Mouse (Mus musculus): ENCODE data around the gene Cnih2. TPM values are rescaled to one million over a fixed set of nuclear protein-coding genes. Genes with fewer than 3 reads are reported as not detected.

The Cnih2 gene
- polyA plus RNA-seq (2014; fragmentation: Nextera tagmentation; extraction: Ambion mirVana): 22.3 and 22.9 TPM in 2 replicates

DNA sequence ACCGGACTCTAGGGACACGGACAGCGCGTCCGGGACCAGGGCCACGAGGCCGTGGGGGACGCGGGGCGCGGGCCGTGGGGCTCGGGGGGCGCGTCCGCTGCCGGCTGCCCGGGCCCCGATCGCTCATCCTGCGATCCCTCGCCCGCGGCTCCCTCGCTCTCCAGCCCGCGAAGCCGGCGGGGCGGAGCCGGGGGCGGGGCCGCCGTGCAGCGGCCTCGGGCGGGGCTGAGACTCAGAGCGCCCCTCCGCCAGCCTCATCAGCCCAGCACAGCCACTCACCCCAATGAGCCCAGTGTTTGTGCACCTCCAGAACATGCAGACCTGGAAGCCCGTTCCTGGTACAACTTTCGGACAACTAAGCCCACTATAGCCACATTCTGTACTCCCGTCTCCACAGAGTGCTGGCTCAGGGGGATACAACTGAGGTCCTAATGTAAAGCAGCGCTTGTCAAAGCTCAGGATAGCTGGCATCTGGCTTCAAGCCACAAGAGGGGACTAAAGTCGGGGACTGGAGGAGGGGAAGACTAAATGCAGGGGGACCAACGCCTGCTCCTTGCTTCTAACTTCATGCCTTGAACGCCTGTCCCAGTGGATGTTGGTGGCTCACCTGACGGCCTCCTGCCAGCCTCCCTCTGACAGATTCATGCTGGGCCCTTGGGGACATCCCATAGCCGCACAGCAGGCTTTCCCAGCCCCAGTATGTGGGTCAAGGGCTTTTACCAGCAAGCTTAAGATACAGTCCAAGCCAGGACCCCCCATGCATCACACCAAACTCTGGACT, at the start of gene Cnih2:
Gene Cnih2 (minus strand): TSS at position 159 of the 781 bp plus-strand sequence.
- H3K4me1 ChIP-seq (replicated peaks; ENCODE audit: control insufficient read depth, insufficient read depth, low read length): peaks cover 17% of the 10 kb centered on the region
- peak within 1 kb of the TSS; percentile 100 for H3K4me2 ChIP-seq (ENCODE audit: low read length)
- DNase-seq (ENCODE audit: low spot score): peak; percentile 73
- H3K27me3 ChIP-seq (replicated peaks; ENCODE audit: control insufficient read depth, insufficient read depth, low read length): no peaks in the 10 kb centered on the region
- H3K36me3 ChIP-seq (ENCODE audit: control insufficient read depth, insufficient read depth, low read length): peaks cover 45% of the 10 kb centered on the region
- ATAC-seq (replicated peaks; ENCODE audit: low FRiP score, low TSS enrichment, low read depth): peak; percentile 71
- peak within 1 kb of the TSS; percentile 68 for H3K9ac ChIP-seq (ENCODE audit: low read length)
- peak within 1 kb of the TSS; percentile 16; the same call in 1 of the 2 replicates for H3K27ac ChIP-seq (ENCODE audit: low read depth)
- no peaks in the 10 kb centered on the region for H3K9me3 ChIP-seq (ENCODE audit: control insufficient read depth, low read length)
- WGBS: 4% methylated on average over 37 of the region's 48 CpGs
- peak within 1 kb of the TSS; percentile 53 for H3K4me3 ChIP-seq (ENCODE audit: low read depth, low read length)

DNA sequence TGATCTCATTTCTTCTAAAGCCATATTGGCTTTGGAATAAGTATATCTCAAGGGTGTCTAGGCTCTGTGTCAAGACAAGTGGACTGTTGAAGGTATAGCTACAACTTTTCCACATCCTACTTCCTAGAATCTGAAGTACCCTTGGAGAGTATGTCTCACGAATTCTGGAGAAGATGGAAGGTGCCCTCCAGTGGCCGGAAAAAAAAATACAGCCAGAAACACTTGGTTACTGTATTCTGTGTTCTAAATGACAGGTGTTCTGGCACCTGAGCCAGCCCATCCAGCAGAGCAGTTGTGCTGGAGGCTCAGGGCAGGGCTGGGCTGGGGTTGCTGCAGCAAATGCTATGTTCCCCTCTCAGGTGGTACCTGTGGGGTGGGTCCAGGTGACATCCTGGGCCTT, 41.3 kb upstream of the Cnih2 start:
- Histone ChIP-seq H3K9me3 (ENCODE audit: control insufficient read depth, low read length) (no peaks in the 10 kb centered on the region), H3K36me3 (ENCODE audit: control insufficient read depth, insufficient read depth, low read length) (peaks cover 50% of the 10 kb centered on the region), H3K4me3 (ENCODE audit: low read depth, low read length) (no peak overlapping the region), H3K27me3 (replicated peaks; ENCODE audit: control insufficient read depth, insufficient read depth, low read length) (no peaks in the 10 kb centered on the region), H3K9ac (ENCODE audit: low read length) (no peak overlapping the region), H3K4me2 (ENCODE audit: low read length) (no peak overlapping the region), H3K27ac (ENCODE audit: low read depth) (no peak overlapping the region), H3K4me1 (replicated peaks; ENCODE audit: control insufficient read depth, insufficient read depth, low read length) (no peaks in the 10 kb centered on the region)
- DNase-seq (ENCODE audit: low spot score): peak; percentile 80
- WGBS: 2% methylated on average over 2 of the region's 2 CpGs
- ATAC-seq (replicated peaks; ENCODE audit: low FRiP score, low TSS enrichment, low read depth): no peak

DNA sequence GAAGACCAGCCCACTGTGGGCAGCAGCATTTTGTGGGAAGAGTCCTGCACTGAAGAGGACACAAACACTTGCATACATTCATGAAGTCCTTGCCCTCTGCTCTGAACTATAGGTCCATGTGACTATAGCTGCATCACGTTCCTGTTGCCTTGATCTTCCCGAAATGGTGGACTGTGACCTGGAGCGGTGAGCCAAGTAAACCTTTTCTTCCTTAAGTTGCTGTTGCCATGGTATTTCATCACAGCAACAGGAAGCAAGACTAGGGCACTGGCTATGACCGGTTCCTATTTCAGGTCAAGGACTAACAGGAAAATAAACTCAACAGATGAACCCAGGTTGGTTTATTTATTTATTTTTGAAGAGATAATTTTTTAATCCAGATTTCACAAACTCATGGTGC, 32.9 kb upstream of the Cnih2 start:
- Histone ChIP-seq H3K4me3 (ENCODE audit: low read depth, low read length) (no peak overlapping the region), H3K27me3 (replicated peaks; ENCODE audit: control insufficient read depth, insufficient read depth, low read length) (no peaks in the 10 kb centered on the region), H3K4me2 (ENCODE audit: low read length) (no peak overlapping the region), H3K4me1 (replicated peaks; ENCODE audit: control insufficient read depth, insufficient read depth, low read length) (no peaks in the 10 kb centered on the region), H3K9me3 (ENCODE audit: control insufficient read depth, low read length) (no peaks in the 10 kb centered on the region), H3K9ac (ENCODE audit: low read length) (no peak overlapping the region), H3K27ac (ENCODE audit: low read depth) (no peak overlapping the region), H3K36me3 (ENCODE audit: control insufficient read depth, insufficient read depth, low read length) (peaks cover 28% of the 10 kb centered on the region)
- DNase-seq (ENCODE audit: low spot score) (no peak), ATAC-seq (replicated peaks; ENCODE audit: low FRiP score, low TSS enrichment, low read depth) (no peak)
- whole genome bisulfite sequencing: 73% methylated on average over 4 of the region's 4 CpGs

DNA sequence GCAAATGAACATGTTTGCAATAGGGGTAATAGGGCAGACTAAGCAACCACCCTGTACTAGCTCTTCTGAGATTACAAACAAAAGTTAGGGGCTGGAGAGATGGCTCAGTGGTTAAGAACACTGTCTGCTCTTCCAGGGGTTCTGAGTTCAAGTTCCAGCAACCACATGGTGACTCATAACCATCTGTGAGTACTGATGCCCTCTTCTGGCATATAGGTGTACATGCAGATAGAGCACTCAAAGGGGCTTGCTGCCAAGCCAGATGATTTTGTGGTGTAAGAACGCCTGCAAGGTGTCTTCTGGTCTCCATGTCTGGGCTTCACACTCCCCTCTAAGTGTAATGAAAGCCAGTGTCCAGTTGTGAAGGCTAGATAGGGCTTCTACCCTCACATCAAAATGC, 31.4 kb upstream of the Cnih2 start:
- 43% methylated on average over 1 of the region's 1 CpGs for WGBS
- Histone ChIP-seq H3K9me3 (ENCODE audit: control insufficient read depth, low read length) (no peaks in the 10 kb centered on the region), H3K4me3 (ENCODE audit: low read depth, low read length) (no peak overlapping the region), H3K36me3 (ENCODE audit: control insufficient read depth, insufficient read depth, low read length) (peaks cover 14% of the 10 kb centered on the region; the same call in 1 of the 2 replicates), H3K9ac (ENCODE audit: low read length) (no peak overlapping the region), H3K27ac (ENCODE audit: low read depth) (no peak overlapping the region), H3K4me2 (ENCODE audit: low read length) (no peak overlapping the region), H3K27me3 (replicated peaks; ENCODE audit: control insufficient read depth, insufficient read depth, low read length) (no peaks in the 10 kb centered on the region), H3K4me1 (replicated peaks; ENCODE audit: control insufficient read depth, insufficient read depth, low read length) (no peaks in the 10 kb centered on the region)
- DNase-seq (ENCODE audit: low spot score) (no peak), ATAC-seq (replicated peaks; ENCODE audit: low FRiP score, low TSS enrichment, low read depth) (no peak)

DNA sequence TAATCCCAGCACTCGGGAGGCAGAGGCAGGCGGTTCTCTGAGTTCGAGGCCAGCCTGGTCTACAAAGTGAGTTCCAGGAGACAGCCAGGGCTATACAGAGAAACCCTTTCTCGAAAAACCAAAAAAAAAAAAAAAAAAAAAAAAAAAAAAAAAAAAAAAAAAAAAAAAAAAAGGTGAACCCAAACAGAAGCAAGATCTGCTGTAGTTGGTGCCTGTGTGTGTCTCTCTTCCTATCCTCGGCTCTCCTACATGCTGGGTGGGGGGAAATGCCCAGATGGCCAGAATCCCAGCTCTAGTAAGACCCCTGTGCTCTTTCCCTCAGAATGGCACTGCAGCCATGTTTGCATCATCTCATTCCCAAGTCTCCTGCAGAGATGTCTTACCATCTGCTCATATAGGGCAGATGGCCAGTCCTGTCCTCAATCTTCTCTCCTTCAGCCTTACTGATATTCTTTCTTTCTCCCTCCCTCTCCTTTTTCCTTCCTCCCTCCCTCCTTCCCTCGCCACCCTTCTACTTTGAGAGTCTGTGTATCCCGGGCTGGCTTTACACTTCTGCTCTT, 25.8 kb upstream of the Cnih2 start:
- H3K36me3 ChIP-seq (ENCODE audit: control insufficient read depth, insufficient read depth, low read length): no peaks in the 10 kb centered on the region
- no peak overlapping the region for H3K27ac ChIP-seq (ENCODE audit: low read depth)
- ATAC-seq (replicated peaks; ENCODE audit: low FRiP score, low TSS enrichment, low read depth) (no peak), DNase-seq (ENCODE audit: low spot score) (no peak)
- 67% methylated on average over 7 of the region's 7 CpGs for WGBS
- H3K4me1 ChIP-seq (replicated peaks; ENCODE audit: control insufficient read depth, insufficient read depth, low read length): no peaks in the 10 kb centered on the region
- no peak overlapping the region for H3K4me2 ChIP-seq (ENCODE audit: low read length)
- H3K4me3 ChIP-seq (ENCODE audit: low read depth, low read length): no peak overlapping the region
- no peaks in the 10 kb centered on the region for H3K9me3 ChIP-seq (ENCODE audit: control insufficient read depth, low read length)
- H3K27me3 ChIP-seq (replicated peaks; ENCODE audit: control insufficient read depth, insufficient read depth, low read length): no peaks in the 10 kb centered on the region
- no peak overlapping the region for H3K9ac ChIP-seq (ENCODE audit: low read length)

DNA sequence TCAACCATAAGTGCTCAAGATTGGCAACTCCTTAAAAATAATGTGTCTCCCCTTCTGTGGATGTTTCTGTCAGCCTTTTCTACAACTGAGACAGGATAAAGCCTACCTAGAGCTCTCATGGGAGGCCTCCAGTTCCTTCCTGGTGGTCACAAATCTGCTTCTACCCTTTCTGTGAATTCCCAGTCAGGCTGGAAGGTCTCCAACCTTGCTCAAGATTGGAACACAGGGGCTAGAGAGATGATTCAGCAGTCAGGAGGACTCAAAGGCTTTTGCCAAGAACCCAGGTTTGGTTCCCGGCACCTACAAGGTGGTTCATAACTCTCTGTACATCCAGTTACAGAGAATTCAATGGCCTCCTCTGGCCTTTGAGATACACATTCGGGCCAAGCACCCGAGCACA, 24.9 kb upstream of the Cnih2 start:
- 85% methylated on average over 3 of the region's 3 CpGs for WGBS
- Histone ChIP-seq H3K4me2 (ENCODE audit: low read length) (no peak overlapping the region), H3K9me3 (ENCODE audit: control insufficient read depth, low read length) (no peaks in the 10 kb centered on the region), H3K4me1 (replicated peaks; ENCODE audit: control insufficient read depth, insufficient read depth, low read length) (0 out of 2 replicates have a peak, but pooled peaks cover 5% of the 10 kb centered on the region), H3K27ac (ENCODE audit: low read depth) (no peak overlapping the region), H3K4me3 (ENCODE audit: low read depth, low read length) (no peak overlapping the region), H3K9ac (ENCODE audit: low read length) (no peak overlapping the region), H3K36me3 (ENCODE audit: control insufficient read depth, insufficient read depth, low read length) (no peaks in the 10 kb centered on the region), H3K27me3 (replicated peaks; ENCODE audit: control insufficient read depth, insufficient read depth, low read length) (no peaks in the 10 kb centered on the region)
- DNase-seq (ENCODE audit: low spot score) (no peak), ATAC-seq (replicated peaks; ENCODE audit: low FRiP score, low TSS enrichment, low read depth) (no peak)

DNA sequence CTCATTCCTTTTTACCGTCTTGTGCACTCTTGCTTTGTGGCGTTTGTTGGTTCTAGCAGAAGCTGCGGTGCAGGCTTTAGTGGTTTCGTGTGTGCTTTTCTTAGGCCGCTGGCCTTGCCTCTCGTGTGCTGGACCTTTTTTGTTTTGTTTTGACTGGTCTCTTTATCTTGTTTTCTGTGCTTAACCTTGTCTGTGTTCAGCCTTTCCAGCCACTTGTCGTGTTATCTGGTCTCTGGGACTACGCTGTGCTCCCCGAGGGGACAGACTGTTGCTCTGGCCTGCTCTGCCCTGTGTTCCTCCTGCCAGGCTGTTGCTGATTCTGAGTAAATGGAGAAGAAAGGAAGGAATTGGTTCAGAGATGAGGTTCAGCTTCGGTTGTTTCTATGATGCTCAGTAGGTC, 24.2 kb upstream of the Cnih2 start:
- Histone ChIP-seq H3K9me3 (ENCODE audit: control insufficient read depth, low read length) (no peaks in the 10 kb centered on the region), H3K4me3 (ENCODE audit: low read depth, low read length) (no peak overlapping the region), H3K27ac (ENCODE audit: low read depth) (no peak overlapping the region), H3K9ac (ENCODE audit: low read length) (no peak overlapping the region), H3K4me1 (replicated peaks; ENCODE audit: control insufficient read depth, insufficient read depth, low read length) (0 out of 2 replicates have a peak, but pooled peaks cover 5% of the 10 kb centered on the region), H3K27me3 (replicated peaks; ENCODE audit: control insufficient read depth, insufficient read depth, low read length) (no peaks in the 10 kb centered on the region), H3K4me2 (ENCODE audit: low read length) (no peak overlapping the region), H3K36me3 (ENCODE audit: control insufficient read depth, insufficient read depth, low read length) (no peaks in the 10 kb centered on the region)
- WGBS: 78% methylated on average over 10 of the region's 10 CpGs
- ATAC-seq (replicated peaks; ENCODE audit: low FRiP score, low TSS enrichment, low read depth) (no peak), DNase-seq (ENCODE audit: low spot score) (no peak)

DNA sequence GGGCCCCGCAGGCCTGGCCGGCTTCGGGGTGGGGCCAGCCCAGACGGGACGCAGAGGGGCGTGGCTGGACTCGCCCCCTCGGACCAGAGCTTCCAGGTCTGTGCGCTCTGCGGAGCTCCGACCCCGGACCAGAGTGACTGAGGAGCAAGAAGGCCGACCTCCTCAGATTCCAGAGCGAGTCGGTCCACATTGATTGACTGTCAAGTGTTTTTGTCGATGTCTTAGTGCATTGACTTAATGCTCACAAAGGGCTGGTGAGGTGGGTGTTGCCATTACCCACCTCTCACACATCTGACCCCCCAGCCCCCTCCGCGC, 20.0 kb upstream of the Cnih2 start, which contains the start of gene Klc2:
Gene Klc2 (minus strand): TSS at position 177 of the 315 bp plus-strand sequence.
- Histone ChIP-seq H3K27ac (ENCODE audit: low read depth) (peak within 1 kb of the TSS; percentile 84), H3K27me3 (replicated peaks; ENCODE audit: control insufficient read depth, insufficient read depth, low read length) (no peaks in the 10 kb centered on the region), H3K4me1 (replicated peaks; ENCODE audit: control insufficient read depth, insufficient read depth, low read length) (peaks cover 11% of the 10 kb centered on the region; the same call in 1 of the 2 replicates), H3K4me2 (ENCODE audit: low read length) (peak within 1 kb of the TSS; percentile 84), H3K36me3 (ENCODE audit: control insufficient read depth, insufficient read depth, low read length) (peaks cover 8% of the 10 kb centered on the region; the same call in 1 of the 2 replicates), H3K9ac (ENCODE audit: low read length) (peak within 1 kb of the TSS; percentile 68), H3K9me3 (ENCODE audit: control insufficient read depth, low read length) (no peaks in the 10 kb centered on the region), H3K4me3 (ENCODE audit: low read depth, low read length) (peak within 1 kb of the TSS; percentile 86)
- peak; percentile 95 for ATAC-seq (replicated peaks; ENCODE audit: low FRiP score, low TSS enrichment, low read depth)
- DNase-seq (ENCODE audit: low spot score): no peak
- under 1% methylated on average over 18 of the region's 18 CpGs for WGBS

All from intestine, embryonic 14.5 days (tissue).